Mouse (Mus musculus): Measurements from ENCODE around the gene Nlrx1. TPM values are rescaled to one million over a fixed set of nuclear protein-coding genes. Genes with fewer than 3 reads are reported as not detected.

The Nlrx1 gene
- total RNA-seq, 2 experiments from 2014 or later, result 14.0 to 17.1 TPM

- no peak for DNase-seq (ENCODE audit: low spot score in 2 of 2)
Measured at GRCm38 (mm10) chr9:44269077-44269476, 678 bp upstream of the Nlrx1 start.

- peak; percentile 93 for DNase-seq (ENCODE audit: low spot score in 2 of 2)
Measured at GRCm38 (mm10) chr9:44268027-44268360, 405 bp downstream of the Nlrx1 start.

- DNase-seq (ENCODE audit: low spot score in 2 of 2), result no peak
Measured at GRCm38 (mm10) chr9:44267319-44268026, 926 bp downstream of the Nlrx1 start.

DNA sequence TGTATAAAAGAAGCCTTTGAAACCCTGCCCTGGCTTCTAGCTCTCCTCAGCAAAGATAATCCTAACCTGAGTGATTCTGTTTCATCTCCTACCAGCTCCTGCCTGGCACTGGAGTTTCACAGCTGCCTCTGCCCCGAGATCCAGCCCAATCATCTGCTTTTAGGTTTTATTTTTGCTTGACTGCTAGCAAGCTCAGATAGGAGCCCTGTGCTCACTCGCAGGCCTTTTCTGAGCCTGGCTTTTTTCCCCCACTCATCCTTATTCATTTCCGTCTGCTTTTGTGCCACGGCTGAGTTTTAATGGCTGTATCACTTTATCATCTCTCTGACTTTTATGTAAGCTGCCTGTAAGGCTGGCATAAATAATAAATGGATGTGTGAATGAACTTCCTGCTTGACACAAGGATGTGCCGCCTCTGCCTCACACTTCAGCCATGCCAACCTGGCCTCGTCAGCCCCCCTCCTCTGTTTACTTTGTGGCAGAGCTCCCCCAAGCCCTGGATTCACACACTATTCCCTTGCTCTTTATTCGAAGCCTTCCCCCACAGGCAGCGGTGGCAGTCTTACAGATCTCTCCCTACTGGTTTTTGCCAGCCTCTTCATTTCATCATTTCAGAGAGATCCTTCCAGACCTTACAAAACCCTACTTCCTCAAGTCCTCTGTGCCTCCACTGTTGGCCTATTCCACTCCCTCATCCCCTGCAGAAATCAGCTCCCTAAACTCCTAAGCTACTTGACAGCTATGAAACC, 1.7 kb downstream of the Nlrx1 start:
- DNase-seq (ENCODE audit: low spot score in 2 of 2), result no peak

GRCm38 (mm10) chr9:44261388-44261787, 7.0 kb downstream of the Nlrx1 start:
- no peak for DNase-seq (ENCODE audit: low spot score in 2 of 2)

DNA sequence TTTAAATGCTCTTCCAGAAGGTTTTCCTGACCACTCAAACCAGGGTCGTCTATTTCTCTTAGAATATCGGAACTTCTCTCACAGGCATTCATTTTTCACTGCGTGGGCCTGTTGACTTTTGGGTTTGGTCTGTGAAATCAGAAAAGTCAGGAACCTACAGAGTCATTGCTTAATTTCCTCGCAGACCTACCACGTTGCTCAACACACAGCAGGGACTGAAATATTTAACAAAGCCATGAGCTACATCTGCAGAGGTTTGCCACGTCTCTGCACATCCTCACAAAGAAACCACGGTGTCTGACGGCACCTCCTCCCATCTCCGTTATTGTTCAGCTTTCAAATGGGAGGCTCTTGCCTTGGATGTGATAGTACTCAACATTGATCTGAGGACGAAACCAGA, 9.4 kb downstream of the Nlrx1 start:
- DNase-seq (ENCODE audit: low spot score in 2 of 2), result no peak

DNA sequence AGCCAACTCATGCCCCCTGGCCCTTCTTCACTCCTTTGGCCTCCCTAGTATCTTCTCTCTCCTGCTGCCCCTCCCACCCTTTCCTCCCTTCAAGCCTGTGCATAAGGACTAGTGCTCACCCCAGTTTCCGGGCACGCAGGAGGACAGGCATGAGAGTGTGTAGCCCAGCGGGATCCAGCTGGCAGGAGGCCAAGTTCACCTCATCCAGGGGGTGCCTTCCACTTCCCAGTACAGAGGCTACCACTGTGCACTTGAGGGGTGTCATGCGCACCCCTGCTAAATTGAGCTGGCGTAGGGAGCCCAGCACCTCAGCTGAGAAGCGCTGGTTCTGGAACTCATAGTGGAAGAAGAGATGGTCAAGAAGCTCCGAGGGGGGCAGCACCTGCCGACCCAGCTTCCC, 12.2 kb downstream of the Nlrx1 start:
- no peak for DNase-seq (ENCODE audit: low spot score in 2 of 2)

- DNase-seq (ENCODE audit: low spot score in 2 of 2), result no peak
Measured at GRCm38 (mm10) chr9:44255136-44255521, 13.3 kb downstream of the Nlrx1 start.

DNA sequence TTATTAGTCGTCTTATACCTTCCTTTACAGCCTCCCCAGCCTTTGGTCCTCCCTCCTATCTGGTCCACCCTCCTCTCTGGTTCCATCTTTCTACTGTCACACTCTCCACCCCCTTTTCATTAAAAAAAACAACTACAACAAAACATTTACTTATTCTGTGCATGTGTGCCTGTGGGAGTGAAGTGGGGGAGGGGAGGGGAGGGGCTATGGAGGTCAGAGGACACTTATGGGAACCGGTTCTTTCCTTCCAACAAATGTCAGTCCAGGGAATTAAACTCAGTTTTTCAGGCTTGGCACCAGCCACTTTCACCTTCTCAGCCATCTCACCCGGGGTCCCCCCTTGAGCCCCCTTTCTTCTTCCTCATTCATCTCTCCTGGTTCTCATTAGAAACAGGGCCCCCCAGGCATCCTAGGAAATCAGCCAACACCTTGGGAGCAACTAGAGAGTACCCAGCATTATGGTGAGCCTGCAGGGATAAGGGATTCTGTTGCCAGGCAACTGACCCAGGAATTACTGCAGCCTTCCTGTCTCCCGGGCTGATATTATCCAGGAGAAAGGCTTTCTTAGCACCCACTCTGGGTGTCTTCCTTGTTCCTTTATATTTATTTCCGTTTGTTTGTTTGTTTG, 13.8 kb downstream of the Nlrx1 start:
- DNase-seq (ENCODE audit: low spot score in 2 of 2), result no peak

GRCm38 (mm10) chr9:44253441-44253840, 15.0 kb downstream of the Nlrx1 start:
- DNase-seq (ENCODE audit: low spot score in 2 of 2), result no peak

DNA sequence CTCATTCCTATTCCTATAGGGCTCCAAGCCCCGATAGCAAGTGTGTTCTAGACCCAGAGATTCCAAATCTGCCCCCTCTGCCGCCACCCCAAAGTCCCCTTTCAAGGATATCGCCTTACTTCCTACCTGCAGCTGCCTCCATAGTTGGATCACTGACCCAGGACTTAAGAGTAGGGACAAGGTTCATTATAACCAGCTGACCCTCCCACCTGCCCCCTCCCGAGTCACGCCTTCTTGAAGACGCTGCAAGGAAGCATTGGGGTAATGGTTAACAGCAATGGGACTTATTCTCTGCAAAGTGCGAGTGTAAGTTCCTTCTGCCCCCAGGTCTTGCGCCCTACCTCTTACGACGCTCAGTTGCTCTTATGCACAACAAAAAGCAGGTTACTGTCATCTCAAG, 17.1 kb downstream of the Nlrx1 start, which contains the start of gene Pdzd3:
Gene Pdzd3, minus strand, starts transcription at position 158 of the 400 bp plus-strand sequence.
- no peak for DNase-seq (ENCODE audit: low spot score in 2 of 2)

DNA sequence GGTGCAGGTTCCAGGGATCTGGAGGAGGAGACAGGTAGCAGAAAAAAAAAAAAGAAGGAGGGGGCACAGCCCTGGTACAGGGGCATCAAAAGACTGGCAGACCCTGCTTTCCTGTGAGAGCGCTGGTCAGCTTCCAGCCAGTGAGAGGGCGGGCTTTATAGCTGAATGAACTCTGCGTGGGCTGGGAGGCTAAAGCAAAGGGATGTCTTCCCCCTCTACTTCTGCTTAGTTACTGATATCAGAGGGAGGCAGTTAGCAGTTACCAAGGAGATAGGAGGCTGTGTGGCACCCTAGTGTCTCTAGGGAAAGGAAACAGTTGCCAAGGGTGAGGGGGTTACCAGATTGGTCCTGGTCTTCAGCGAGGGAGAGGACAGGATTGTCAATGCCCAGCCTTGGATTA, 18.0 kb downstream of the Nlrx1 start:
- no peak for DNase-seq (ENCODE audit: low spot score in 2 of 2)

GRCm38 (mm10) chr9:44249181-44250146, 18.9 kb downstream of the Nlrx1 start:
- peak; percentile 58 to 61 for DNase-seq (ENCODE audit: low spot score in 2 of 2)

DNA sequence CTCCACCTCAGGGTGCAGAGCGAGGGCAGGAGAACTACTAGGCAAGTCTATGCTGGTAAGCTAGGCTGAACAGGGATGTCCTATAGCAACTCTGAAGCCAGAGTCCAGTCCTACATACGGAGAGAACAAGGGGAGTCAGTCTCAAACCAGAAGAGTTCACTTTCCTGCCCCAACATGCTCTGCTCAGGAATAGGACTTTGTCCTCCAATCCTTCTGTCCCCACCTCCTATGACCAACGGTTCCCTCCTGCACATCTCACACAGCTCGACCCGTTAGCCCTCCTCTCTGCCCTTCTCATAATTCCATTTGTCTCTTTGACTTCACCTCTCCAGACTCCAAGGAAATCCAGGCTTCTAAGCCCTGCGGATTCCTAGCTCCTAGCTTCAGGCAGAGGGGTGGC, 20.5 kb downstream of the Nlrx1 start:
- DNase-seq (ENCODE audit: low spot score in 2 of 2), result no peak

GRCm38 (mm10) chr9:44243621-44244020, 24.8 kb downstream of the Nlrx1 start:
- DNase-seq (ENCODE audit: low spot score in 2 of 2), result no peak

DNA sequence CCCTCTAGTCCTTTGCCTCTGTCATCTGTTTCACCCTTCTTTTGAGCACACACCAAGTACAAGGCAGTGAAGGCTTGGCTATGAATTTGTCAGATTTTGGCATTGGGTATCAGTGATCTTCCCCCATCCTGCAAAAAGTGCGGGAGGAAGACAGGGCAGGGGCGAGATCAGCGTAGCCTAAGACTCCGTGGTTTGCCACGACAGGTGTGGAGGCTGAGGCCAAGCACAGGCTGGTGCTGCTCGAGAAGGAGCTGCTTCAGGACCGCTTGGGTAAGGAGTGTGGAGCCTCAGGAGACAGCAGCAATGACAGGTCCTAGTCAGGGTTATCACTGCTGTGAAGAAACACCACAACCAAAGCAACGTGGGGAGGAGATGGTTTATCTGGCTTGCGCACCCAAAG, 27.0 kb downstream of the Nlrx1 start:
- no peak for DNase-seq (ENCODE audit: low spot score in 2 of 2)

DNA sequence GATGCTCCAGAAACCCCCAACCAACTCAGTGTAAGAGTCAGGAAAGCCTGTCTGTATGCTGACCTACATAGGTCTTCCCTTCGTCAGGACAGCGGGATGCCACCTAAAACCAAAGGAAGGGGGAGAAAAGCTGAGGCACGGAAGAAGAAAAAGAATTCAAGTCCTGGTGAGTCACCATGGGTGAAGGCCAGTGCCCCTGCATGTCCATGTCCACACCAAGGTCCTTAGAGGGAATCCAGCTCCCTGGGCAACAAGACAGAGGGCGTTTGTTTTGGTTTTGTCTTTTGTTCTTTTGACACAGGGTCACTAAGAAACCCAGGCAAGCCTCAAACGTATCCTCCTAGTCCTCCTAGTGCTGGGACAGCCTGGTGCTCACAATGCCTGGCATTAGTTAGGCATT, 27.5 kb downstream of the Nlrx1 start:
- DNase-seq (ENCODE audit: low spot score in 2 of 2), result peak in 1 of 2 experiments; percentile 40

- no peak for DNase-seq (ENCODE audit: low spot score in 2 of 2)
Measured at GRCm38 (mm10) chr9:44240399-44240798, 28.0 kb downstream of the Nlrx1 start, which contains the start of gene Ccdc153. TSS of gene Ccdc153 (plus strand) at chr9:44240676.

- DNase-seq (ENCODE audit: low spot score in 2 of 2), result peak in 1 of 2 experiments; percentile 46
Measured at GRCm38 (mm10) chr9:44239447-44239846, 29.0 kb downstream of the Nlrx1 start.

DNA sequence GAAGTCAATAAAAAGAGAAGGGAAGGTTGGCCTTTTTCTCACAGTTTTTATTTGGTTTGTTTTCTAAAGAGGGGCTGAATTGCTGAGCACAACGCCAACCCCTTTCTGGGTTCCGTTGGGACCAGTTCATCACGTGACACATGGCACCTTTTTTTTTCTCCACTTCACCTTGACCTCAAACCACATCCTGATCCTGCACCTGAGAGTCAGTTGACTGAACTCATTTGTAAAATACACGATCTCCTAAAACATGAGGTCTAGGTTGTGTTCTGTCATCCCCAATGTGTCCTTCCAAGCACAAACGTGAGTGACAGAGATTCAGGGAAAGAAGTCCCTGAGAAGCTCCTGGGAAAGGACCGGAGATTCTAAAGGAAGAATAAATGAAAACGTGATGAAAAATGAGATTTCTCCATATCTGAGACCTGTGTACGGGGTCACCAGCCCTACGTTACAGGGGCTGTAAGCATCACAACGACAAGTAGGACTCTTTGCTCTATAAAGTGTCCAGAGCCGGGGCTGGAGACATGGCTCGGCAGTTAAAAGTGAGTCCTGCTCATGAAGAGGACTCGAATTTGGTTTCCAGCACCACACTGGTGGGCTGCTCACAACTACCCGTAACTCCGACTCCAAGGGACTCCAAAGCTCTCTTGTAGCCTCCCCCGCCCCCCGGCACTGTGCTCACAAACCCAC, 29.8 kb downstream of the Nlrx1 start:
- no peak for DNase-seq (ENCODE audit: low spot score in 2 of 2)

Data from adrenal gland, adult 18-20 months (tissue).